Mouse (Mus musculus) lung, postnatal 0 days (tissue): ENCODE results near the gene Exosc1. TPM values are rescaled to one million over a fixed set of nuclear protein-coding genes. Genes with fewer than 3 reads are reported as not detected.

ENCODE experiments used
- ATAC-seq: fragments of 200-750 bp; cut with Nextera tagmentation; 2 replicates; pipeline ENCODE4 v1.8.0; 2017; ENCODE audit warnings: moderate library complexity
- DNase-seq: peaks from one replicate; pipeline ENCODE4 v3.0.0-alpha.2; 2016; ENCODE audit warnings: low spot score
- H3K27ac ChIP-seq: fragments of 300-500 bp; sonication (generic); 2 replicates; pipeline ENCODE4 v1.5.1; 2014; ENCODE audit warnings: antibody characterized with exemption, mild to moderate bottlenecking, low read length, mixed read lengths
- H3K27me3 ChIP-seq: fragments of 300-500 bp; sonication (generic); replicated peaks from 2 replicates; pipeline ENCODE4 v1.6.1; 2014; ENCODE audit warnings: low read length, mixed read lengths; ENCODE audit not compliant: insufficient read depth
- H3K36me3 ChIP-seq: fragments of 300-500 bp; sonication (generic); 2 replicates; pipeline ENCODE4 v1.6.1; 2014; ENCODE audit warnings: low read length, mixed read lengths; ENCODE audit not compliant: insufficient read depth
- H3K4me1 ChIP-seq: fragments of 300-500 bp; sonication (generic); 2 replicates; pipeline ENCODE4 v1.6.1; 2014; ENCODE audit warnings: antibody characterized with exemption, low read depth, low read length, mixed read lengths; ENCODE audit not compliant: insufficient read depth
- H3K4me2 ChIP-seq: fragments of 300-500 bp; sonication (generic); replicated peaks from 2 replicates; pipeline ENCODE4 v1.6.1; 2014; ENCODE audit warnings: low read depth, mild to moderate bottlenecking, low read length, moderate library complexity, mixed read lengths
- H3K4me3 ChIP-seq: fragments of 300-500 bp; sonication (generic); 2 replicates; pipeline ENCODE4 v1.5.1; 2014; ENCODE audit warnings: low read depth, low read length
- H3K9ac ChIP-seq: fragments of 300-500 bp; sonication (generic); replicated peaks from 2 replicates; pipeline ENCODE4 v1.6.1; 2014; ENCODE audit warnings: low read depth, mild to moderate bottlenecking
- H3K9me3 ChIP-seq: fragments of 300-500 bp; sonication (generic); 2 replicates; pipeline ENCODE4 v1.6.1; 2016; ENCODE audit warnings: low read length, mixed read lengths
- CTCF ChIP-seq: IDR thresholded peaks from 2 replicates; pipeline ENCODE4 v1.5.1; 2016; ENCODE audit warnings: antibody characterized with exemption, mild to moderate bottlenecking
- EP300 ChIP-seq: IDR thresholded peaks from 2 replicates; pipeline ENCODE4 v1.6.1; 2016; ENCODE audit warnings: antibody characterized with exemption, mild to moderate bottlenecking, control low read depth
- WGBS: fragments of 180-500 bp; shearing (Covaris S2); extraction: QIAGEN DNeasy Blood & Tissue Kit; methylation state at CpG from one replicate; pipeline ENCODE4 v1.1.7; 2014; 5-methylcytosine and 5-hydroxymethylcytosine counted together
- polyA plus RNA-seq: library from polyadenylated mRNA; unstranded; fragments of >200 nt; fragmentation: Nextera tagmentation; extraction: Ambion mirVana; gene quantifications from 2 replicates; pipeline ENCODE4 v1.2.1, GENCODE M21; 2015

Exosc1 gene
- polyA plus RNA-seq, 1 experiment from 2014 or later, result 45.2 TPM

DNA sequence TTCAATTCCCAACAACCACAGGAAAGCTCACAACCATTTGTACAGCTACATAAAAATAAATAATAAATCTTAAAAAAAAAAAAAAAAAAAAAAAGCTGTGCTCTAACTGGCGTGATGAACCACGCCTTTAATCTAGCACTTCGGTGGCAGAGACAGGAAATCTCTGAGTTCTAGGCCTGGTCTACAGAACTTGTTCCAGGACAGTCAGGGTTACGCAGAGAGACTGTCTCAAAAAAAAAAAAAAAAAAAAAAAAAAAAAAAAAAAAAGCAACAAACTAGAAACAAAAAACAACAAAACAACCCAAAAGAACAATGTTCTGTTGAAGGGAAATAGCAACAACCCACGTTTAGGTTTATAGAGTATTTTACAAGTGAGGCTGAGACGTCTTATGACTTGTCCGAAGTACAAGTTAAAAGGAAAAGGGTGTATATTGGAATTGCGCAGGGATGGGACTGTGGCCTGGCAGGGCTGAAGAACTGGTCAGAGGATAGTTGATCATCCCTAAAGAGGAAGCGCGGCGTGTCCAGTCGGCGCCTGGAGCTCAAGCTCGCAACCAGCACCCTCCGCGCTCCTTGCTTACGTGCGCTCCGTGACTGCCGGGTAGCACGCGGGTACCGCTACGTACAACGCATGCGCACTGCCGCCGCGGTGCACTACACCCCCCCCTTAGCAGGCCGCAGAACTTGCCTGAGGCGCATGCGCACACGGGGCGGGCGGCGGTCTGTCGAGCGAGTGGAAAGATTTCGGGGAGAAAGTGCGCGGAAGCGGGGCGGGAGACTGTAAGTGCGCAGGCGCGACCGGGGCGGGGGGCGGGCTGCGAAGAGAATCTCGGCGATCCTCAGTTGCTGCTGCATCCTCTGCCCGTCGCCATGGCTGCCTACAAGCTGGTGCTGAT is 21.8 kb downstream of the Exosc1 start, which contains the start of gene Pgam1:
TSS of gene Pgam1 (plus strand) at position 746 of the 896 bp plus-strand sequence.
- WGBS, result 3% methylated on average over 51 of the region's 54 CpGs

DNA sequence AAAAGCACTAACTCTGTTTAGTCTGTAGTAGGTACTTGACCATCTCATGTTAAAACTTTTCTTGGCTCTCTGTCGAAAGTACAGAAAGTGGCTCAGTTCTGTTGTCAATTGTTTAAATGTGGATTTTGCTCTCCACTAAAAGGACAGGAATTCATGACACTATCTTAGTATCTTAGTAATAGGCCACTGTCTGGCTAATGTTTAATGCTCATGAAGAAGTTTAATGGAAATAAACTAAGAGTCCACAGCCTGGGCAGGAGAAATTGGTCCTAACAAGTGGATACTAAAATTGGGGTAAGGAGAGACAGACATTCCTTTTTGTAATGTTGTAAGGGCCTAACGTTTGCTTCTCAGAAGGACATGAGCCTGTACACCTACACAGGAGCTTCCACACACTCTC is 22.8 kb downstream of the Exosc1 start:
- Histone ChIP-seq H3K36me3 (no peaks in the 10 kb centered on the region), H3K4me1 (peaks cover 24% of the 10 kb centered on the region; the same call in 1 of the 2 replicates), H3K9me3 (no peaks in the 10 kb centered on the region), H3K9ac (no peak overlapping the region), H3K4me3 (no peak overlapping the region), H3K4me2 (no peak overlapping the region), H3K27ac (no peak overlapping the region), H3K27me3 (no peaks in the 10 kb centered on the region)
- TF ChIP-seq CTCF (no peak), EP300 (no peak)
- DNase-seq (no peak), ATAC-seq (no peak)
- 53% methylated on average over 2 of the region's 2 CpGs for WGBS

More for the DNA sequence above, 21.8 kb downstream of the Exosc1 start, which contains the start of gene Pgam1:
- no peaks in the 10 kb centered on the region for H3K9me3 ChIP-seq
- H3K4me3 ChIP-seq, result peak within 1 kb of the TSS; percentile 71
- H3K4me2 ChIP-seq, result peak within 1 kb of the TSS; percentile 91
- peak; percentile 97 for ATAC-seq
- H3K27ac ChIP-seq, result peak within 1 kb of the TSS; percentile 81
- H3K27me3 ChIP-seq, result no peaks in the 10 kb centered on the region
- peak; percentile 99 for DNase-seq
- H3K36me3 ChIP-seq, result peaks cover 3% of the 10 kb centered on the region
- H3K4me1 ChIP-seq, result peaks cover 24% of the 10 kb centered on the region; the same call in 1 of the 2 replicates
- H3K9ac ChIP-seq, result peak within 1 kb of the TSS; percentile 54
- TF ChIP-seq CTCF (no peak), EP300 (no peak)

DNA sequence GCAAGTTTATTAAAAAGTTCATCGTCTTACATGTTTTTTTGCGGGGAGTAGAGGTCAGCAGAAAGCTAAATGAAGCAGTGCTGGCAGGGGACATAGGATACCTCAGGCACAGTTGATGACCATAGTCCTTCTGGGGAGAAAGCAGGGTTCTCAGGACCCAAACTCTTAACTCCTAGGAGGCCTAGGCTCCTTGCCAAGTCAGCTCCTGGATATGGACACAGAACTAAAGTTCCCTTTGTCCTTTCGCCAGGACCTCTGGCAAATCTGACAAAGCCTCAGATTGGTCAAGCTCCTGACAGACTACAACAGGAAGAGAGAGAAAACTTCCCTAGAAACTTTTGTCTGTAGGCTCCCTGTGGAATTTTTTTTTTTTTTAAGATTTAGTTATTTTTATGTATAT is 24.5 kb downstream of the Exosc1 start:
- 65% methylated on average over 3 of the region's 3 CpGs for WGBS
- no peak overlapping the region for H3K27ac ChIP-seq
- peaks cover 19% of the 10 kb centered on the region; the same call in 1 of the 2 replicates for H3K4me1 ChIP-seq
- no peaks in the 10 kb centered on the region for H3K27me3 ChIP-seq
- no peak for DNase-seq
- TF ChIP-seq CTCF (no peak), EP300 (no peak)
- H3K9me3 ChIP-seq, result no peaks in the 10 kb centered on the region
- H3K9ac ChIP-seq, result no peak overlapping the region
- ATAC-seq, result no peak
- no peak overlapping the region for H3K4me3 ChIP-seq
- no peaks in the 10 kb centered on the region for H3K36me3 ChIP-seq
- H3K4me2 ChIP-seq, result no peak overlapping the region

DNA sequence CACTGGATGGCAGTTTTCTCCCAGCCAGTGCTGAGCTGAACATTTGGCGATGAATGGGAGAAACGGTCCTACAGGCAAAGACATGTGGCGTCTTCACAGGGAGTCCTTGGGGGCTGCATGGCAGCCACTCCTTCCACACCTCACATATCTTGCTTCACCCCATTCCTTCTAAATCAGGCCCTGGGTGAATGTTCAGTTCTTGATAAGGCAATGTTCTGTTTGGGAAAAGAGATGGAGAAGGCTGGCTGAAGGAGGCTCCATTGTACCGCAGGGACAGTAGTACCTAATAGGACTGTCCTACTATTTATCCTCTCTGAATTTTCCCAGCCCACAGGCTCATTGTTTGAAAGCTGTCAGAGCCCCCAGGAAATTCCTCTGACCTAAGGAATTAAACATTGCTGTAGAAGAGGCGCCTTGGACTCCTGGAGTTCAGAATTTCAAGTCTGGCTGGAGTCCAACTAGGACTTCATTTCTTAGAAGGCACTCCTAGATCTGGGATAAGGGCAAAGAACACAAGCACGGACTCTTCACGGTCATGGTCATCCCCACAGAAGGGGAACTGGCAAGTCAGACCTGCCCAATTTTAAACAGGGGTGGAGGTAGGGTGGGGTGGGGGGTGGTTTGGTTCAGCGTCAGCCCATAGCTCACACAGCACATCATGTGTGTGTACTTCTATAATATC is 26.0 kb downstream of the Exosc1 start:
- no peak overlapping the region for H3K4me2 ChIP-seq
- no peak for TF ChIP-seq EP300
- TF ChIP-seq CTCF, result no peak
- no peak overlapping the region for H3K9ac ChIP-seq
- ATAC-seq (no peak), DNase-seq (no peak)
- H3K27ac ChIP-seq, result no peak overlapping the region
- H3K4me1 ChIP-seq, result peaks cover 8% of the 10 kb centered on the region; the same call in 1 of the 2 replicates
- no peaks in the 10 kb centered on the region for H3K27me3 ChIP-seq
- H3K9me3 ChIP-seq, result no peaks in the 10 kb centered on the region
- WGBS, result 15% methylated on average over 8 of the region's 8 CpGs
- H3K36me3 ChIP-seq, result no peaks in the 10 kb centered on the region
- H3K4me3 ChIP-seq, result no peak overlapping the region

DNA sequence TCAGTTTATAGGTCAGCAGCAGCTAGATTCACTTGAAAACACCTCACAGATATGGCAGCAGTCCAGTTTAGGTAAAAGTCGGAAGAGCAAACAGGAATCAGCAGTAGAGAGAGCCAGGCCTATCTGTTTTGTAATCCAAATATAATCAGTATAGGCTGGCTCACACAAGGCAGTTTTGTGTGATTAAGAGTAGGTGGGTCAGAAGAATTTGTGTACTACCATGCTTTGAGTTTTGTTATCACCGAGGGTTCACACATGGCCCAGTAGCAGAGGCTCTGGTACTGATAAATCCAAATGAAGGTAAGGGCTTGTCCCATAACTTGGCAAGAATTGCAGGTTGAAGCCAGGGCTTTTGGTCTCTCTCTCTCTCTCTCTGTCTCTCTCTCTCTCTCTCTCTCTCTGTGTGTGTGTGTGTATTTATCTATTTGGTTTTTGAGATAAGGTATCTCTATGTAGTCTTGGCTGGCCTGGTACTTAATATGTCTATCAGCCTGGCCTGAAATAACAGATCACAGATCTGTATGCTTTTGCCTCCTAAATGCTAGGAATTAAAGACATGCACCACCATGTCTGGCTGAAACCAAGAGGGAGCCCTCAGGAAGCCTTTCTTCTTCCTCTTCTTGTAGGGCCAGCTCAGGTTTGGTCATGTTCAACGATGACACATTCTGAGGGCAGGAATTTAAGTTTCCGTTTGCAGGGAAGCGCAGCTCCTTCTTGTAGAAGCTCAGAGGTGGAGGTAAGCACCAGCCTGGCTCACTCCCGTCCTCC is 26.7 kb downstream of the Exosc1 start:
- no peak overlapping the region for H3K27ac ChIP-seq
- DNase-seq (no peak), ATAC-seq (no peak)
- H3K4me2 ChIP-seq, result no peak overlapping the region
- peaks cover 8% of the 10 kb centered on the region; the same call in 1 of the 2 replicates for H3K4me1 ChIP-seq
- WGBS, result 35% methylated on average over 6 of the region's 6 CpGs
- H3K27me3 ChIP-seq, result no peaks in the 10 kb centered on the region
- H3K36me3 ChIP-seq, result no peaks in the 10 kb centered on the region
- no peak overlapping the region for H3K4me3 ChIP-seq
- H3K9me3 ChIP-seq, result no peaks in the 10 kb centered on the region
- TF ChIP-seq EP300 (no peak), CTCF (no peak)
- H3K9ac ChIP-seq, result no peak overlapping the region

DNA sequence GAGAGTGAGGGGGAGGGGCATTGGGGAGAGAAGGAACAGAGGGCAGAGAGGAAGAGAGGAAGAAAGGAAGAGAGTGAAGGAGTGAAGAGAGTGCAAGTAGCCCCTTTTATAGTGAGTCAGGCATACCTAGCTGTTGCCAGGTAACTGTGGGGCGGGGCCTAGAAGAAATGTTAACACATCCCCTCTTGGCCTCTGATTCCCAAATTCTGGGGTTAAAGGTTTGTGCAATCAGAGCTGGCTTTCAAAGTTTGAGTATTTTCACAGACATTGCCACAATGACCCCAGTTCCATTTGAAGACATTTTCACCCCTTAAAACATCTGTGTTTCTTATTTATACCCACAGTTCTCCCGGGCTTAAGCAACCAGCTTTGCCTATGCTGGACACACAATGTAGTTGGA is 28.0 kb downstream of the Exosc1 start:
- Histone ChIP-seq H3K4me1 (peaks cover 8% of the 10 kb centered on the region; the same call in 1 of the 2 replicates), H3K4me2 (no peak overlapping the region), H3K27ac (no peak overlapping the region), H3K27me3 (no peaks in the 10 kb centered on the region), H3K9me3 (no peaks in the 10 kb centered on the region), H3K9ac (no peak overlapping the region), H3K4me3 (no peak overlapping the region), H3K36me3 (no peaks in the 10 kb centered on the region)
- no peak for ATAC-seq
- no peak for DNase-seq
- WGBS, result 71% methylated on average over 2 of the region's 2 CpGs
- no peak for TF ChIP-seq EP300
- no peak for TF ChIP-seq CTCF
